Mouse (Mus musculus): ENCODE measurements around the gene Fancl.

DNA sequence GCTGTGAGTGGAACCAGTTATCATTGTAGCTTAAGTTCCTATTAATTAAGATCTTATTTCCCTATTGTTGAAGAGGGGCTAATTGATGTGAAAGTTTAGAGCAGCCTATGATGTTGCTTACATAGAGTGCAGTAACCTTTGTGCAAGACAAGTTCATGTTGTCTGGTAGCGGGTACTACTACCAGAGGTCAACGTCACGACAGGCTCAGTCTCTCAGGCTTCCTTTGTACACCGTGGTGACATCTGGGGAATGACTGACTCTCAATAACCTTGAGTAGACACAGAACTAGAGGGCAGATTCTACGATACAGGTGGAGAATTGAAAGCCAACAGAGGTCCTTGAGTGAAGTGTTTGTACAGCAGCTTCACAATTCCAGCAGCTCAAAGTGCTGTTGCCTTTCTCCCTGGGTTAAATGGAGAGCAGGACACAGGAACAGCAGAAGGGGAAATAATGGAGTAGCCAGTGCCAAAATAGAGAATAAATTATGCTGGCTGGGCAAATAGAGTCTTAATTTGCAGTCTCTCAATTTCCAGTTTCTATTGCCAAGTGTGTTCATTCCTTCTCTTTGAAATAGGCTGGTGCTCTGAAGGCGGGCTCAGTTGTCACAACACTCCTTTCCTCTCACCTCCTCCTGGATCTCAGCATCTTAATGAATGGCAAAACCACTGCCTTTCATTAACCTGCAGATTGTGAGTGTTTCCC lies 91.3 kb downstream of the Fancl start:
- no peak for TF ChIP-seq GATA1 (IDR thresholded peaks at IDR 0.05; ENCODE audit: borderline replicate concordance, low read length)
- no peak for TF ChIP-seq FLI1 (IDR thresholded peaks at IDR 0.05; ENCODE audit: low read length)
